Mouse (Mus musculus) naive thymus-derived CD4-positive, alpha-beta T cell, adult 5 months (primary cell): ENCODE results near the gene Gm14325. TPM values are rescaled to one million over a fixed set of nuclear protein-coding genes. Genes with fewer than 3 reads are reported as not detected.

Source experiments
- polyA plus RNA-seq: library from polyadenylated mRNA; unstranded; fragments of 100-300 nt; shearing (Covaris generic); gene quantifications from one replicate; pipeline ENCODE4 v1.2.1, GENCODE M21; 2017

Gm14325 gene
- polyA plus RNA-seq: 4.6 TPM

GRCm38 (mm10) chr2:177839901-177840663 is at the start of gene Gm14325:
TSS of gene Gm14325 (minus strand) at chr2:177840336.

Other genes with a start within 250 kb of the Gm14325 start
- not detected for gene Gm14322, start 81.0 kb downstream of the Gm14325 start, polyA plus RNA-seq
- not detected for gene Gm14327, start 56.8 kb upstream of the Gm14325 start, polyA plus RNA-seq
- gene Zfp972, start 85.3 kb upstream of the Gm14325 start, polyA plus RNA-seq: 0.87 TPM
- 3.4 TPM for gene Gm14326, start 117.0 kb upstream of the Gm14325 start, polyA plus RNA-seq
- 4.5 TPM for gene Zfp971, start 182.9 kb upstream of the Gm14325 start, polyA plus RNA-seq
- gene Zfp931, start 238.1 kb upstream of the Gm14325 start, polyA plus RNA-seq: 6.6 TPM